8 mouse cellular contexts compared by ENCODE assay signal in genomic region chr8:105471314-105472015, GRCm38 (mm10). TPM values are rescaled to one million over a fixed set of nuclear protein-coding genes. Genes with fewer than 3 reads are reported as not detected.
DNase-seq lines count a peak whose midpoint lies in the region; ATAC-seq and TF ChIP-seq lines count a peak whose summit lies in the region.

Gene Tppp3 (minus strand): TSS chr8:105471526.

- peaks cover 14% of the 10 kb centered on the region for H3K27me3 ChIP-seq in embryonic facial prominence, embryonic 14.5 days (replicated peaks; ENCODE audit: control insufficient read depth, insufficient read depth, low read length)
- H3K27me3 ChIP-seq in limb, embryonic 11.5 days (ENCODE audit: control insufficient read depth, insufficient read depth, low read length) = peaks cover 15% of the 10 kb centered on the region
- peaks cover 14% of the 10 kb centered on the region for H3K27me3 ChIP-seq in midbrain, embryonic 13.5 days
- no peaks in the 10 kb centered on the region for H3K27me3 ChIP-seq in small intestine, adult 2 months (ENCODE audit: control insufficient read depth, insufficient read depth, low read length)

- H3K36me3 ChIP-seq in embryonic facial prominence, embryonic 14.5 days (ENCODE audit: control insufficient read depth, insufficient read depth, low read length) = peaks cover 21% of the 10 kb centered on the region
- no peaks in the 10 kb centered on the region for H3K36me3 ChIP-seq in limb, embryonic 11.5 days (ENCODE audit: control insufficient read depth, insufficient read depth, low read length)
- peaks cover 16% of the 10 kb centered on the region for H3K36me3 ChIP-seq in midbrain, embryonic 13.5 days
- H3K36me3 ChIP-seq in small intestine, adult 2 months (ENCODE audit: control insufficient read depth, insufficient read depth, low read length) = no peaks in the 10 kb centered on the region; the same call in 1 of the 2 replicates

- H3K4me2 ChIP-seq in embryonic facial prominence, embryonic 14.5 days (ENCODE audit: low read depth, low read length) = peak within 1 kb of the TSS; percentile 54
- H3K4me2 ChIP-seq in limb, embryonic 11.5 days (ENCODE audit: low read depth, severe bottlenecking) = peak within 1 kb of the TSS; percentile 63
- H3K4me2 ChIP-seq in midbrain, embryonic 13.5 days (replicated peaks) = peak within 1 kb of the TSS; percentile 74

- TF ChIP-seq POLR2A in small intestine, adult 2 months (IDR thresholded peaks at IDR 0.05; ENCODE audit: low read depth, low read length) = peak; percentile 68; the same call in 1 of the 2 replicates

- peak within 1 kb of the TSS; percentile 60 for H3K9ac ChIP-seq in embryonic facial prominence, embryonic 14.5 days (ENCODE audit: low read depth, low read length)
- peak within 1 kb of the TSS; percentile 50 for H3K9ac ChIP-seq in limb, embryonic 11.5 days (ENCODE audit: low read length)
- peak within 1 kb of the TSS; percentile 72 for H3K9ac ChIP-seq in midbrain, embryonic 13.5 days (replicated peaks)

- peak; percentile 47 for TF ChIP-seq CTCF in small intestine, adult 2 months (IDR thresholded peaks at IDR 0.05; ENCODE audit: extremely low read depth, insufficient read length, insufficient replicate concordance, low read depth, low read length)

- no peaks in the 10 kb centered on the region for H3K9me3 ChIP-seq in embryonic facial prominence, embryonic 14.5 days (ENCODE audit: control insufficient read depth, low read length)
- no peaks in the 10 kb centered on the region for H3K9me3 ChIP-seq in limb, embryonic 11.5 days (ENCODE audit: control insufficient read depth, low read length)
- no peaks in the 10 kb centered on the region for H3K9me3 ChIP-seq in midbrain, embryonic 13.5 days

- 6% methylated on average over 23 of the region's 25 CpGs for WGBS in embryonic facial prominence, embryonic 14.5 days
- WGBS in limb, embryonic 11.5 days = 4% methylated on average over 25 of the region's 25 CpGs
- 4% methylated on average over 25 of the region's 25 CpGs for WGBS in midbrain, embryonic 13.5 days
- 15% methylated on average over 25 of the region's 25 CpGs for WGBS in small intestine, adult 2 months

- ATAC-seq in embryonic facial prominence, embryonic 14.5 days (ENCODE audit: low read depth) = peak; percentile 93
- ATAC-seq in limb, embryonic 11.5 days (ENCODE audit: insufficient number of reproducible peaks, low FRiP score, low TSS enrichment, low read depth) = peak; percentile 90
- peak; percentile 91 for ATAC-seq in midbrain, embryonic 13.5 days
- no peak for ATAC-seq in inflammation-experienced regulatory T-cells, adult 6 months

- peak; percentile 62 for DNase-seq in brain, embryonic 18.5 days (ENCODE audit: low read depth, low spot score)
- peak; percentile 95 for DNase-seq in embryonic facial prominence, embryonic 14.5 days (ENCODE audit: low spot score)
- DNase-seq in heart, adult 18-20 months = peak; percentile 98
- DNase-seq in kidney, adult 18-20 months = peak; percentile 92
- peak; percentile 91 for DNase-seq in limb, embryonic 11.5 days (ENCODE audit: low spot score)

- H3K4me3 ChIP-seq in embryonic facial prominence, embryonic 14.5 days (ENCODE audit: low read depth, low read length) = peak within 1 kb of the TSS; percentile 29
- peak within 1 kb of the TSS; percentile 29 for H3K4me3 ChIP-seq in limb, embryonic 11.5 days (ENCODE audit: low read depth, low read length)
- H3K4me3 ChIP-seq in midbrain, embryonic 13.5 days (replicated peaks) = peak within 1 kb of the TSS; percentile 49
- peak within 1 kb of the TSS; percentile 59 for H3K4me3 ChIP-seq in small intestine, adult 2 months (ENCODE audit: low read depth, low read length)

- peaks cover 24% of the 10 kb centered on the region for H3K4me1 ChIP-seq in embryonic facial prominence, embryonic 14.5 days (ENCODE audit: control insufficient read depth, insufficient read depth, low read length)
- peaks cover 37% of the 10 kb centered on the region for H3K4me1 ChIP-seq in limb, embryonic 11.5 days (ENCODE audit: control insufficient read depth, insufficient read depth, low read length)
- H3K4me1 ChIP-seq in midbrain, embryonic 13.5 days (replicated peaks) = peaks cover 80% of the 10 kb centered on the region
- H3K4me1 ChIP-seq in small intestine, adult 2 months (ENCODE audit: control insufficient read depth, insufficient read depth, insufficient read length, low read length) = peaks cover 40% of the 10 kb centered on the region

- peak within 1 kb of the TSS; percentile 48; the same call in 1 of the 2 replicates for H3K27ac ChIP-seq in embryonic facial prominence, embryonic 14.5 days (replicated peaks; ENCODE audit: low read depth, low read length)
- H3K27ac ChIP-seq in limb, embryonic 11.5 days (replicated peaks; ENCODE audit: low read depth, low read length) = no peak within 1 kb of the TSS
- peak within 1 kb of the TSS; percentile 80 for H3K27ac ChIP-seq in midbrain, embryonic 13.5 days
- peak within 1 kb of the TSS; percentile 17; the same call in 1 of the 2 replicates for H3K27ac ChIP-seq in small intestine, adult 2 months (ENCODE audit: insufficient read depth, low read depth, low read length)

RNA-seq across cellular contexts. Expression of gene Tppp3, which starts in this region (rescaled TPM):
- 186 and 243 TPM in 2 replicates for polyA plus RNA-seq in embryonic facial prominence, embryonic 14.5 days (2014; fragmentation: Nextera tagmentation; extraction: Ambion mirVana)
- 10 to 100 TPM; 38.0 to 41.4 TPM for total RNA-seq in heart, adult 18-20 months (2021)
- polyA plus RNA-seq in limb, embryonic 11.5 days (2014; fragmentation: Nextera tagmentation; extraction: Ambion mirVana) = 15.0 and 17.8 TPM in 2 replicates
- polyA plus RNA-seq in midbrain, embryonic 13.5 days (2015; fragmentation: Nextera tagmentation; extraction: Ambion mirVana) = 93.1 and 111 TPM in 2 replicates
- polyA plus RNA-seq in small intestine, adult 2 months (2012; rRNA removed) = 36.9 and 60.5 TPM in 2 replicates
- 1 to 10 TPM in 1 of 3 experiments, under 1 TPM in 1, not detected in 1; 0.48 to 2.2 TPM for polyA plus RNA-seq in inflammation-experienced regulatory T-cells, adult 6 months (2017; shearing (Covaris generic))
